Mouse (Mus musculus) NIH3T3 (cell line): ENCODE results near the gene Utp20.
"Not testable (repeated sequence)": the region's sequence is repeated elsewhere in the genome, so short reads cannot be mapped to it uniquely, and the experiment has no call there.

ENCODE experiments used
- DNase-seq: peaks from one replicate; pipeline ENCODE4 v3.0.0-alpha.2; 2012; ENCODE audit warnings: low read depth

Utp20 gene

DNA sequence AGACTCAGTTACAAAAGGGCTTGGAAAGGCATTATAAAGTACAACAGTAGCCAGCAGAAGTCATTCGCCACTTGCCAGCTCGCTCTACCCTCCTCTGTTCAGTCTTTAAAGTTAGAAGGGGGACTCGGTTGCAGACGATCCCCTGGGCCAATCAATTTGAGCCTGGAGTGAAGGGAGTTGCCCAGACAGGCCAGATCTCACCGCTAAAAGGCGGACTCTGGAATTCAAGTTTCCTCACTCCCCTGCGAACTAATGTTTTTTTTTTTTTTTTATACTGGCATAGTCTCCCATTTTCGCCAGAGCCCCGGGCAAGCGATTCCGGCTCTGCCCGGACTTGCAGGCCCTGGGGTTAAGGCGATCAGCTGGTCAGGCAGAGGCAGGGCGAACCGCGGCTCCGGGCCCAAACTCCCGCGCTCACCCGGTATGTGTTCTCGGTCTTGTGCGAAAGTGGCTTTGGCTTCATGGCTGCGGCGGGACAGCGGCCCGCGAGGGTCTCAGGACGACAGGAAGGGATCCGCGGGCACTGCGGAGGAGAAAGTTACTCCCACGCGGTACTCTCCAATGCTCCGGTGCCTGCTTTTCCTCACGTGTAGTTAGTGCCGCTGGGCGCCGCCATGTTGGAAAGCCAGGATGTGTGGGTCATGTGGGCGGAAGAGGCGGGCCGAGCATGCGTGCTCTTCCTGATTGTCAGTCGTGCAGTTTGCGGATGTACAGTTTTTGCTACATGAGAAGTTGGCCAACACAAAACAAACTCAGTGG, at the start of gene Utp20:
Gene Utp20 (minus strand): TSS at position 617 of the 759 bp plus-strand sequence.
- peak; percentile 93 for DNase-seq

DNA sequence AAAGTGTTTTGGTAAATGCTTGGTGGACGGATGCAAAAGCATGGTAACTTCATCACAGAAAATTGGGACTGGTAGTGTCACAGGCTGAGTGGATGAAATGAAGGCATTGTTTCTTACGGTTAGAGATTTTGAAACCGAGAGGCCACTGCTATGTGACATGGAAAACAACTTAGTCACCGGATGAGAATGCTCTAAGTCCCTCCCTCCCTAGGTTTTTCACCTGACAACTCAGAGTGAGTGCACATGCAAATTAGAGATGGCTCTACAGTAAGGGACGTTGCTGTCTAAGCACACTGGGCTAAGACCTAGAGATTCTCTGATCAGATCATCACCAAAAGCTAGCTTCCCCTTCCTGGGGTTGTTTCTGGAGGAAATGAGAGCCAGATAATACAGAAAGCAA, 48.3 kb upstream of the Utp20 start:
- DNase-seq, result no peak

DNA sequence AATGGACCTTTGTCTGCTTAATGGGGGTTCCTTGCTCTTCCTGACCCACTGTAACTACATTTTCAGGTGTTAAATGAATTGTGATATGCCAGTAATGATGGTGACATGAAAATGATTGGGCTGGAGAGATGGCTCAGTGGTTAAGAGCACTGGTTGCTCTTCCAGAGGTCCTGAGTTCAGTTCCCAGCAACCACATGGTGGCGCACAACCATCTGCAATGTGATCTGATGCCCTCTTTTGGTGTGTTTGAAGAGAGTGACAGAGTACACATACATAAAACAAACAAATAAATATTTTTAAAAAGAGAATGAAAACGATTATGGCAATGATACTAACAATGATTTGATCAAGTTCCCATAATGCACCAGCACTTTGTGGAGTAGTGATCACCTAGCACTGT, 39.4 kb upstream of the Utp20 start:
- no peak for DNase-seq

DNA sequence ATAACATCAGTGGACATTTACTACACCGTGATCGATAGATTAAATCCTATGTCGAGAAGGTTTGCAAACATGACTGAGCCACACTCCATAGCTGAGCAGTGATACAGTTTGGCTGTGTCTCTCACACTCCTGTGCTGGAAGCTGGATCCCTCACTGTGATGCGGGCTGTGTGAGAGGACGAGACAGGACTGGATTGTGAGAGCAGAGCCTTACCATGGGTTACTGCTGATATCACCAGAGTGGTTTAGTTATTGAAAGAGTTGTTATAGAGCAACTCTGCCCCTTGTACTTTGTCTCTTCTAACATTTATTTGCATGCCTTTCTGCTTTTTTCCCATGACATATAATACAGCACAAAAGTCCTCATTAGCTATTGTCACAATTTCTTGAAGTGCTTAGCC, 35.7 kb upstream of the Utp20 start:
- no peak for DNase-seq

DNA sequence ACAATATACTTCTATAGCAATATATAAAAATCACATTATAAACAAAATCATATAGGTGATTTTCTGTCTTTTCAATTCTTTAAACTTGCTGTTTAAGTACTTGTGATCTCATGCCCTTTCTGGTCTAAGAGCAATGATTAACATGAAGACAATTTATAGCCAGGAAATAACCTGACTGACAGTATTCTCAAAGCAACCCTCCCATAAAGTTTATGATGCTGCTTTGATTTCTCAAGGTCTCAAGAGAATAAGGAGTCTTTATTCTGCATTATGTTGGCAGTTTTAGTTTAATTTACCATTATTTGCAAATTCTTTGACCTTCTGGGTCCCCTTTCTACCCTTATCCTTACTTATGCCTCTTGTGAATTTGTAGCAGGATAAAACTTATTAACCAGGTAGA, 34.8 kb upstream of the Utp20 start:
- DNase-seq, result no peak

DNA sequence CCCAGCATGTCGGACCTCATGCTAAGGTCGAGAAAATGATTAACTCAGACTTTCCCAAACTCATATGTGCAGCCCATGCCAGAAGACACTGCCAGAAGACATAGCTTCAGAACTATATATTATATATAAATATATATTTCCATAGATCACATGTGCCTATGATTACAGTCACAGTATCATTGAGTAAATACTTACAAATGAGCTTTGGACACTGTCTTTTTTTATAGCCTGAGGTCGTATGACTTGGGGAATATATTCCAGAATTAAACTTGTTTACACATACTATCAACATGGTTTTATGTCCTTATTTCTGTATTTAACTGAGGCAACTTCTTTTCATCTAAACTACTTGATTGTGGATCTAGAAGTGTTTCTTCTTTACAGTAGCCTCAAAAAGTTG, 34.3 kb upstream of the Utp20 start:
- no peak for DNase-seq

DNA sequence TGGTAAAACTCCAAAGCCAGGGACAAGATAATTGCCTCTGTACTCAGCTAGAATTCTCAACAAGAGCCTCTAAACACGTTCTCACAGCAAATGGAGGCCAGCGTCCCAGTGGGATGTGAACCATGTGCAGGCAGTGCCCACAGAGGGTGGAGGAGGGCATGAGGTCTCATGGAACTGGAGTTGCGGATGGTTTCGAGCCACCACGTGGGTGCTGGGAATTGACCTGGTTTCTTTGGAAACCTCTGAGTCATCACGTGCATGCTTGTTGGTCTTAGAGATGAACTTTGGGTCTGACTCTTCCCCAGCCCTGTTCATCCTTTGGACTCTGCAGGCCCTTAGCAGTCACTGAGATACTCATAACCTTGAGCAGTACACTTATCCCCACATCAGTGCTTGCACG, 26.7 kb upstream of the Utp20 start:
- no peak for DNase-seq

DNA sequence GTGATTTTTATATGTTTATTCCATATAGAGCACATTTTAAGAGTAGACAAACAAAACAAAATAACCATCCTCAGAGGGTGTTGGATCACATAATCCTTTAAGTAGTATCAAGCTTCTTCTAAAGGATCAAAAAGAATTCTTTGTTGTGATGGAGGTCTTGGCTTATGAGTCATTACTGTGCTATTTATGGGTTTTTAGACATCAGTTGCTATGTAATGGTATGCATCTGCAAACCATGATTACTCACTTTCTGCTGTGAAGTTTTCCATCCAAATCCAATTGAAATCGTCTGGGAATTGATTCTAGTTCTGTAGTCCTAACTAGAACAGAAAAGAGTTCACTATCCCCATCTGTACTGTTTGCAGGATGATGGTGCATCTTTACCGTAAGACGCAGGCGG, 23.4 kb upstream of the Utp20 start:
- DNase-seq, result peak; percentile 29

DNA sequence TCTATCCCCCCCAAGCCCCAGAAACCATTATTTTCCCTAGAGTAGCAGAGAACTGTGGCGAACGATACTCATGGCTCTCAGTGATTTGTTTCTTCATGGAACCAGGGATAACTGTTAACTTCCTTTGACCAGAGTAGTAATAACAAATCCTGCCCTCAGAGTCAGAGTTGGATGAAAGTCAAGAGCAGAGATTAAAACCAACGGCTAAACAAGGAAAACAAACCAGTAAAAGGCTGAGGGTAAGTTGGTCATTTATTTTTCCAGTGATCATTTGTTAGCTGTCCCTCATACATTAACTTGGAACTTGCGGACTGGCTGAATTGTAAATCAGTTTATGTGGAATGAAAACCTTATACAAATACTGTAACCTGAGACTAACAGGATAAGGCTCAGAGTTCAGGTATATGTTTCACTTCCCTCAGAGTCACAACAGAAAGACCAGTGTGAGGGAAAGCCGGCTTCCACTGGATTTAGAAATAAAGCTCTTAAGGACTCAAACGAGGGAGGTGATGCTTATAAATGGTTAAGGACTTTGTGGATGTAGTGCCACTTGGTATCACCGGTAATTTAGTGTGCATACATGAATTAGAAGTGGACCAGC, 22.4 kb upstream of the Utp20 start:
- DNase-seq, result no peak

DNA sequence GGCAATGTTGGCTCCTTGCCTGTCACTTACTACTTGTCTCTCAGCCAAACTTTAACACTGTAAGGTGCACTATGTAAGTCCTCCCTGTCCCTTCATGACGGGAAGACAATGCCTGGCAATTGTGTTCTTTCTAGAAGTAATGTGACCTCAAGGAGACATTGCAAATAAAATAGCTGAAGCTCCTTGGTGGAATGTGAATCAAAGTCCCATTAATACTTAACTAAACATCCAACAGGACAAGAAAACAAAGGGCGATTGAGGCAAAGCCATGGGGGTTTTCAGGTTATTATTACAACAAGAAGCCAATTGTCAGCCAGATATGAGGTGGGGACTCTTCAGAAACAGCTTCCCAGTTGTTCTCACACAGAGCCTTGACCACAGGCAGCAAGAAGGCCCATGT, 7.6 kb upstream of the Utp20 start:
- DNase-seq, result no peak

DNA sequence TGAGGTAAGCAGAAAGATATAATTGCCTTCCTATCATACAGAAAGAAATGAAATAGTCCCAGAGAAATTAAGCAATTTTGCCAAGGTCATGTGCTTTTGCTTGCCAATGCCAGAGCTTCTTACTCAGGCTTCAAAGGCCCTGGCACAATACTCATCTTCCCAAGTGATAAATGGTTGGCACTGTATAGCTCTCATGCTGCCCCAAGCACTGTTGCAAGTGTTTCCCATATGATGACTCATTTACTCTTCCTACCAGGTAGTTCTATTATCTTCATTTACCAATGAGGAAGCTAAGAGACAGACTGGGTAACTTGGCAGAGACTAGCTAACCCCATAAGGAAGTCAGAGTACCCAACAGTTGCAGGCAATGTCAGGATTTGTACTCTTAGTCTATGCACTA, 1.8 kb upstream of the Utp20 start:
- no peak for DNase-seq

DNA sequence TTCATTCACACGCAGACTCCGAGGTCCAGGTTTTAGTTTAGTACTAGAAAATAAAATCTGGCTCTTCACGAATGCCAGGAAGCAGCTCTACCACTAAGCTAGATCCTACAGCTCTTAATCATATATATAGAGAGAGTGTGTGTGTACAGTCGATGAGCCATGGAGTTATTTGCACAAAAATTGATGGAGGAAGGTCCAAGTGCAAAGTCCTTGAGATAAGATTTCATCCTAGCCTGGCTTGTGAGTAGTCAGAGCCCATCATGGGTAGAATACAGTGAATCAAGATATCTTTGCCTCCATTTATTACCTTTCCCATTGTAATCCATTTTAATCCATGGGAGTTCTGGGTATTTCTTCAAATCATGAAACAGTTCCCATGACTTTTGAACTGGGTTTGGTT, 992 bp upstream of the Utp20 start:
- DNase-seq, result no peak

DNA sequence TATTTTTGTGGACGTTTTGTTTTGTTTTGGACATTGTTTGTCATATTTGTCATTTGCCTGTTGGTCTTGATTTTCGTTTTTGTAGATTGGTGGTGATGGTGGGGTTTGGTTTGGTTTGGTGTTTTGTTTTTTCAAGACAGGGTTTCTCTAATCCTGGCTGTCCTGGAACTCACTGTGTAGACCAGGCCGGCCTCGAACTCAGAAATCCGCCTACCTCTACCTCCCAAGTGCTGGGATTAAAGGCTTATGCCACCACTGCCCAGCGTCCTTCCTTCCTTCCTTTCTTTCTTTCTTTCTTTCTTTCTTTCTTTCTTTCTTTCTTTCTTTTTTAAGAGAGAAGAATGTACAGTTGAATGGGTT, 323 bp upstream of the Utp20 start:
- not testable (repeated sequence) for DNase-seq

DNA sequence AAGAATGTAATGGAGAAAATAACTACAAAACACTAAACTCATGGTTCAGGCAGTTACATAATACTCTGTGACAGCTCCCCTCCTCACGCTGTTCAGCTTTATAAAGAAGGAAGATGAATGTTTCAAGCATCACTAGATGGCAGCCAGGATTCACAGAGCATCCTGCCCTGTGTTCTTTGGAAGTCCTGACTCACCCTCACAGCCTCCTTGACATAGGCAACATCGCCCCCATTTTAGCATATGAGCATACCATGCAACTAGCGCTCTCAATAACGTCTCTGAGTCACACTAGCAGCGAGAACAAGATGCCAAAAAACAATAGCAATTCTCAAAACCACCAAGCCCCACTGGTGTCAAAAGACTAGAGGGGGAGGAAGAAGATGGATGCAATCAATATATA, 9.3 kb downstream of the Utp20 start:
- no peak for DNase-seq

DNA sequence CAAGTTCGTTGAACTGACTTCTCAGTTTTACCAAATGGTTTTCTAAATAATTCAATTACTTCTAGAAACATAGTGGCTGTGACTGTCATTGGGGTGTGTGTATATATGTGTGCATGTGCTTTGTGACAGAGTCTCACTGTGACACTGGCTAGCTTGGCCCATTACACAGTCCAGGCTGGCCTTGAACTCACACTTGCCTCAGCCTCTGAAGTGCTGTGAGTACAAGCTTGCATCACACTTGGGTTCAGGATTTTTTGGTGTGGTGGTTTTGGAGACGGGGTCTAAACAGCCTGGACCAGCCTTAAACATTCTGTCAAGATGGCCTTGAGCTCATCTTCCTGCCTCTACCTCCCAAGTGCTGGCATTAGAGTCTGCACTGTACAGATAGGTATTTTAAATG, 11.3 kb downstream of the Utp20 start:
- no peak for DNase-seq

DNA sequence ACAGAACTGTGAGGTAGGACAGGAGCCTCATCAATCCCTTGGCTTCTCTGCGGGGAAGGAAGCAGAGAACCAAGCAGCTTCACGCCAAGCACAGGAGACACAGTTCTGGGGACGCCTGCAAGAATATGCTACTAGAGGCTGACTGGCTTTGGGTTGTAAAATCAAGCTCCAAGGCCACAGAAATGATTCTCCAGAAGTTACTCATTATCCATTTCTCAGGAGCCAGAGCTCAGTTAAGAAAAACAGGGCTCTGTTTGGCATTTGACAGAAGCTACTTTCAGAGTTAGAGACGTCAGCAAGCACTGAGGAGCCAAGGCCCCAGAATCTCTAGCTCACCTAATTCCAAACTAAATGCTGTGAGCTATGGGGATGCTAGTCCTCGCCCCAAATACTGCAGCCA, 14.9 kb downstream of the Utp20 start:
- DNase-seq, result no peak

DNA sequence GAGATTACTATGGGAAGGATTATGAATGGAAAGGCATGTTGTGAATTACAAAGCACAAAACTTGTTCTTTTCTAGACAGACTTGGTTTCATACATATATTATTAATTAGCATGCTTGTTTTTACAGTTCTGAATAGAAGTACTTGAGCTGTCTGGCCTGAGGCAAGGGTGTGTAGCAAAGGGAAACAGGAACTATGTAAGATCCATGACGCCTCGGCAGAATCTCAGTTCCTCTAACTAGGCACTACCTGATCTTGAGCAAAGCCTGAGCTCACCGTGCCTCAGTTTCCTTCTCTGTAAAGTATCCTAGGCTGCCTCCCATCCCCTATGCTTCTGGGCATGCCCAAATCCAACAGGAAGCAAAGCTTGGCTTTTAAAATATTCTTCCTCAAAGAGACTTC, 24.4 kb downstream of the Utp20 start:
- DNase-seq, result no peak

DNA sequence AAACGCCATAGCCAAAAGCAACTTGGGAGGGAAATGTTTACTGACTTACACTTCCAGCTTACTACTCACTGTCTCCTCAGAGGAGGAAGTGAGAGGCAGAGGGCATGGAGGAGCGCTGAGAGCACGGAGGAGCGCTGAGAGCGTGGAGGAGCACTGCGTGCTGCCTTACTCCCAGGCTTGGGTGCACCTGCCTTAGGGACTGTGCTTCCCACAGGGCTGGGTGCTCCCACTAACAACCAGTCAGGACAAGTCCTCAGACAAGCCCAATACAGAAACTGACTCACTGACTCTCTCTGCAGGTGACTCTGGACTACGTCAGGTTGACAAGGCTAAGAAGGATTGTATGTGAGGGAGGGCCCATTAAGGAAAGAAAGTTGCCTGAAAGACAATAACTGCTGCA, 27.2 kb downstream of the Utp20 start:
- no peak for DNase-seq

DNA sequence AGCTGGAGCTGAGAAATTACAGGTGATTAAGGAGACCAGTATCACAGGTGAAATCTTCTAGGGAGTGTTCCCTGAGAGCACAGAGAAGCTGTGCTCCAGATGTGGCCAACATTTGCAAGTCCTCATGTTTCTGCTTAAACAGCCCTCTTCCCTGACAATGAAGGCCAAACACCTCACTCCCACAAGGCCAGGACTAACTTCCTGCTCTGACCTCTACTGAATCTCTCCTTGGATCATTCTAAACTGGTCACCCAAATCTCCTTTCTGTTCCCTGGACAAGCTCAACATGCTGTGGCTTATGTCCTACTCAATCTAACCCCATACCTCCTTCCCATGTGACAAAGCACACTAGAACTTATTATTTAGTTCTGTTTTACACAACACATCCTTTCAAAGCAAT, 29.2 kb downstream of the Utp20 start:
- no peak for DNase-seq

DNA sequence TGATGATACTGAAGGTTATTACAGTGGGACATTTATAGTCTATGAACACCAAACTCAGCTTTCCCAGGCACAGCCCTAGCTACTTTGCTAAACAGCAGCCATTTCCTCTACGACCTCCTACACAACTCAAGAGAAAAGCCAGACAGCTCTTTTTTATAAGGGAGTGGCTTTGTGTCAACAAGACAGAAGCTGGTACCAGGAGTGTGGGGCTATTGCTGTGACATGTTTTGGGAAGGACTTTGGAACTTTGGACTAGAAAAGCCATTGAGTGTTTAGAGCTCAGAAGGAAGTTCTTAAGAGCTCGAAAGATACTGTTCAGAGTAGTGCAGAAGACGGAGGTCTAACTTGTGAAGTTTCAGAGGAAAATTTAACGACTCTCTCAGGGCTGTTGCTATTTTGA, 29.7 kb downstream of the Utp20 start:
- DNase-seq, result no peak

DNA sequence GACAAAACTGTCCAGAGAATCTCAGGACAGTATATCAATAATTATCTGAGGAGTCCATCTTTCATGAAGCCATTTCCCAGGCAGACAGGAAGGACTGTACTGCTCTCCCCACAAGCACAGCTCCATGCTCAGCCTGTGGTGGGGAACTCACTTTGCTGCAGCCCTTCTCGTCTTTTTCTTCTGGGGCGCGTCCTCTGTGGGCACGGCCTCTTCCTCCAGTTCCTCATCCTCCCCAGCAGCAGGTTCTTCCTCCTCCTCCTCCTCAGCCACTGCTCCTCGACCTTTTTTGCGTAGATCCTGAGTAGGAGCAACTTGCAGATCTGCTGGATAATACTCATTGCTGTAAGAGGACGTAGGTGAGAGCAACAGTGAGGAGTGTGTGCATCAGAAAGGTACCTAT, 31.4 kb downstream of the Utp20 start:
- DNase-seq, result no peak

DNA sequence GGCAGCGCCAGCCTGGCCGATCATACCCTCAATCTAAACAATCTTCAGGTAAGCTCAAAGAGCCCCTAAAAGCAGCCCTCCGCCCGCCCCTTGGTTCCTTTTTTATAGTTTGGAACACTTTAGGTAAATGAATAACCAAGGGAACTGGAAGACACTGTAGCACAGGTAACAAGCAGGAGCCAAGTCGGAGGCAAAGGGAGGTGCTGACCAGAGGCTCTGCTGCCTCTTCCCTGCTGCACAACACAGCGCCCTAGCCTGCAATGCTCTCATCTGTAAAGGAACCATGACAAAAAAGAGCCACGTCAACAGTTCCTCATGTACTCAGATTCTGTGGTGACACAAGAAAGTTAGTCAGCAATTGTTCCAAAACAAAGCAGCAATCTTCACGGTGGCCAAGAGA, 32.0 kb downstream of the Utp20 start:
- no peak for DNase-seq

DNA sequence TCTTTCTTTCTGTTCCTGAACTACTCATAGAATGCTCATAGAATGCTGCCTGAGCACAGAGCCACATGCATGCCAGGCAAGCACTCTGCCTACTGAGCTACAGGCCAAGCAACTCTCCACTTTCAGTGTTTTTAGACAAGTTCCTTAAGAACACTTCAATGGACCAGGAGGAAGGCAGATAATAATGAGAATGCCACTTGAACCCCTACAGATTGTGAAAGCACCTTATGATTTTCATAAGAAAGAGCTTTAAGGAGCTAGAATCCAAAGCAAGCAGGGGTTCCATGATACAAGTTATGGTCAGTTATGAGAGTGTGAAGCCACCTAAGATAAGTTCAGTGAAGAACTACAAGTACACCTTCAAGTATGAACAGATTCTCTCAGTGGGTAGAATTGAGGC, 32.9 kb downstream of the Utp20 start:
- DNase-seq, result no peak

DNA sequence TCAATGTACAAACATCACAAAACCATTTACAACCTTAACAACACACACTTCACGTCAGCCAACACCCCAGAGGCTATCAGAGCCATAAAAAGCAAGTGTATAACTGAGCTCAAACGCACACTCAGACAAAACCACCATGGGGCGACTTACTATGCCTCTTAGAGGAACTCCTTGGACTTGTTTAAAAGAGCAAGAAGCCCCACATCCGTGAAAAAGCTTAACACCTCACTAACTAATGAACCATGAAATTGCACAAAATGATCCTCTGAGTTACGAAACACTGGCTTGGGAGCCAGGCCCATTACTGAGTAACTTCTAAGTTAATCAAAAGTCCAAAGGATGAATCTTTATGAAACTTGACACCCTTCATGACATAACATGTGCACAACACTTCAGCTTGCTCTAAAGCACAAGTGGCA, 42.1 kb downstream of the Utp20 start:
- no peak for DNase-seq
